Mouse (Mus musculus): ENCODE data around the gene Rsbn1. TPM values are rescaled to one million over a fixed set of nuclear protein-coding genes. Genes with fewer than 3 reads are reported as not detected.

Rsbn1 gene
- polyA plus RNA-seq (2011; ENCODE audit: insufficient read depth, insufficient read length, low replicate concordance, missing spikeins): 5.2 and 9.3 TPM in 2 replicates

GRCm38 (mm10) chr3:103914010-103914669, at the start of gene Rsbn1:
Gene Rsbn1, plus strand, starts transcription at chr3:103914120.
- peak within 1 kb of the TSS; percentile 95 for H3K4me3 ChIP-seq (replicated peaks; ENCODE audit: control insufficient read depth, low read depth, low read length)
- H3K4me1 ChIP-seq (ENCODE audit: control insufficient read depth, insufficient read depth, low read length): no peaks in the 10 kb centered on the region

GRCm38 (mm10) chr3:103864200-103864599, 49.7 kb upstream of the Rsbn1 start:
- 81% methylated on average over 6 of the region's 6 CpGs for WGBS
- no peak overlapping the region for H3K4me3 ChIP-seq (replicated peaks; ENCODE audit: control insufficient read depth, low read depth, low read length)
- TF ChIP-seq POLR2A (IDR thresholded peaks at IDR 0.05; ENCODE audit: borderline replicate concordance, control insufficient read depth, low read depth, low read length): no peak
- TF ChIP-seq CTCF (IDR thresholded peaks at IDR 0.05; ENCODE audit: control insufficient read depth, insufficient read depth, low read length): no peak
- H3K4me1 ChIP-seq (ENCODE audit: control insufficient read depth, insufficient read depth, low read length): no peaks in the 10 kb centered on the region; the same call in 1 of the 2 replicates
- no peak overlapping the region for H3K27ac ChIP-seq (ENCODE audit: control insufficient read depth, insufficient read depth, low read depth, low read length, poor library complexity)

More at GRCm38 (mm10) chr3:103914010-103914669, at the start of gene Rsbn1:
- TF ChIP-seq POLR2A (IDR thresholded peaks at IDR 0.05; ENCODE audit: borderline replicate concordance, control insufficient read depth, low read depth, low read length) (peak; percentile 89; the same call in 1 of the 2 replicates), CTCF (IDR thresholded peaks at IDR 0.05; ENCODE audit: control insufficient read depth, insufficient read depth, low read length) (no peak)
- peak within 1 kb of the TSS; percentile 92 for H3K27ac ChIP-seq (ENCODE audit: control insufficient read depth, insufficient read depth, low read depth, low read length, poor library complexity)
- under 1% methylated on average over 55 of the region's 55 CpGs for WGBS

- TF ChIP-seq CTCF (IDR thresholded peaks at IDR 0.05; ENCODE audit: control insufficient read depth, insufficient read depth, low read length): no peak
- TF ChIP-seq POLR2A (IDR thresholded peaks at IDR 0.05; ENCODE audit: borderline replicate concordance, control insufficient read depth, low read depth, low read length): no peak
- WGBS: 68% methylated on average over 5 of the region's 5 CpGs
- Histone ChIP-seq H3K4me1 (ENCODE audit: control insufficient read depth, insufficient read depth, low read length) (no peaks in the 10 kb centered on the region; the same call in 1 of the 2 replicates), H3K27ac (ENCODE audit: control insufficient read depth, insufficient read depth, low read depth, low read length, poor library complexity) (peak overlapping the region; percentile 28; the same call in 1 of the 2 replicates), H3K4me3 (replicated peaks; ENCODE audit: control insufficient read depth, low read depth, low read length) (no peak overlapping the region)
These were observed 46.4 kb upstream of the Rsbn1 start for GRCm38 (mm10) chr3:103867424-103867971.

- TF ChIP-seq POLR2A (IDR thresholded peaks at IDR 0.05; ENCODE audit: borderline replicate concordance, control insufficient read depth, low read depth, low read length) (no peak), CTCF (IDR thresholded peaks at IDR 0.05; ENCODE audit: control insufficient read depth, insufficient read depth, low read length) (no peak)
- WGBS: 55% methylated on average over 4 of the region's 4 CpGs
These were observed 45.9 kb upstream of the Rsbn1 start for GRCm38 (mm10) chr3:103868008-103868407.

GRCm38 (mm10) chr3:103872663-103873098, 41.2 kb upstream of the Rsbn1 start:
- WGBS: 12% methylated on average over 3 of the region's 3 CpGs

More at GRCm38 (mm10) chr3:103868008-103868407, 45.9 kb upstream of the Rsbn1 start:
- Histone ChIP-seq H3K4me3 (replicated peaks; ENCODE audit: control insufficient read depth, low read depth, low read length) (no peak overlapping the region), H3K4me1 (ENCODE audit: control insufficient read depth, insufficient read depth, low read length) (peaks cover 2% of the 10 kb centered on the region), H3K27ac (ENCODE audit: control insufficient read depth, insufficient read depth, low read depth, low read length, poor library complexity) (peak overlapping the region; percentile 28; the same call in 1 of the 2 replicates)

GRCm38 (mm10) chr3:103874329-103874728, 39.6 kb upstream of the Rsbn1 start:
- Histone ChIP-seq H3K27ac (ENCODE audit: control insufficient read depth, insufficient read depth, low read depth, low read length, poor library complexity) (no peak overlapping the region; the same call in 1 of the 2 replicates), H3K4me1 (ENCODE audit: control insufficient read depth, insufficient read depth, low read length) (peaks cover 5% of the 10 kb centered on the region), H3K4me3 (replicated peaks; ENCODE audit: control insufficient read depth, low read depth, low read length) (no peak overlapping the region)
- 39% methylated on average over 7 of the region's 7 CpGs for whole genome bisulfite sequencing
- TF ChIP-seq POLR2A (IDR thresholded peaks at IDR 0.05; ENCODE audit: borderline replicate concordance, control insufficient read depth, low read depth, low read length): no peak
- TF ChIP-seq CTCF (IDR thresholded peaks at IDR 0.05; ENCODE audit: control insufficient read depth, insufficient read depth, low read length): no peak

More at GRCm38 (mm10) chr3:103872663-103873098, 41.2 kb upstream of the Rsbn1 start:
- Histone ChIP-seq H3K27ac (ENCODE audit: control insufficient read depth, insufficient read depth, low read depth, low read length, poor library complexity) (no peak overlapping the region), H3K4me3 (replicated peaks; ENCODE audit: control insufficient read depth, low read depth, low read length) (no peak overlapping the region), H3K4me1 (ENCODE audit: control insufficient read depth, insufficient read depth, low read length) (peaks cover 5% of the 10 kb centered on the region)
- TF ChIP-seq POLR2A (IDR thresholded peaks at IDR 0.05; ENCODE audit: borderline replicate concordance, control insufficient read depth, low read depth, low read length) (no peak), CTCF (IDR thresholded peaks at IDR 0.05; ENCODE audit: control insufficient read depth, insufficient read depth, low read length) (no peak)

- H3K4me3 ChIP-seq (replicated peaks; ENCODE audit: control insufficient read depth, low read depth, low read length): no peak overlapping the region
- TF ChIP-seq POLR2A (IDR thresholded peaks at IDR 0.05; ENCODE audit: borderline replicate concordance, control insufficient read depth, low read depth, low read length) (no peak), CTCF (IDR thresholded peaks at IDR 0.05; ENCODE audit: control insufficient read depth, insufficient read depth, low read length) (no peak)
- H3K27ac ChIP-seq (ENCODE audit: control insufficient read depth, insufficient read depth, low read depth, low read length, poor library complexity): no peak overlapping the region
- H3K4me1 ChIP-seq (ENCODE audit: control insufficient read depth, insufficient read depth, low read length): no peaks in the 10 kb centered on the region
- WGBS: 75% methylated on average over 11 of the region's 11 CpGs
These were observed 28.0 kb upstream of the Rsbn1 start for GRCm38 (mm10) chr3:103885946-103886345.

GRCm38 (mm10) chr3:103887581-103887980, 26.3 kb upstream of the Rsbn1 start:
- 22% methylated on average over 3 of the region's 3 CpGs for WGBS
- no peak overlapping the region for H3K4me3 ChIP-seq (replicated peaks; ENCODE audit: control insufficient read depth, low read depth, low read length)
- H3K27ac ChIP-seq (ENCODE audit: control insufficient read depth, insufficient read depth, low read depth, low read length, poor library complexity): no peak overlapping the region
- no peaks in the 10 kb centered on the region for H3K4me1 ChIP-seq (ENCODE audit: control insufficient read depth, insufficient read depth, low read length)
- TF ChIP-seq CTCF (IDR thresholded peaks at IDR 0.05; ENCODE audit: control insufficient read depth, insufficient read depth, low read length) (no peak), POLR2A (IDR thresholded peaks at IDR 0.05; ENCODE audit: borderline replicate concordance, control insufficient read depth, low read depth, low read length) (no peak)
